Mouse (Mus musculus): ENCODE measurements at regions not wholly inside any gene's neighbourhood (a gene's known extent, or its start where the extent isn't known, plus 50 kb on each side); places are given as distances from the start of the nearest gene placed in this dataset.
"Not testable (repeated sequence)": the region's sequence is repeated elsewhere in the genome, so short reads cannot be mapped to it uniquely, and the experiment has no call there.

GRCm38 (mm10) chr16:63104383-63104782 lies 250.3 kb downstream of the Pros1 start:
- DNase-seq: no peak

DNA sequence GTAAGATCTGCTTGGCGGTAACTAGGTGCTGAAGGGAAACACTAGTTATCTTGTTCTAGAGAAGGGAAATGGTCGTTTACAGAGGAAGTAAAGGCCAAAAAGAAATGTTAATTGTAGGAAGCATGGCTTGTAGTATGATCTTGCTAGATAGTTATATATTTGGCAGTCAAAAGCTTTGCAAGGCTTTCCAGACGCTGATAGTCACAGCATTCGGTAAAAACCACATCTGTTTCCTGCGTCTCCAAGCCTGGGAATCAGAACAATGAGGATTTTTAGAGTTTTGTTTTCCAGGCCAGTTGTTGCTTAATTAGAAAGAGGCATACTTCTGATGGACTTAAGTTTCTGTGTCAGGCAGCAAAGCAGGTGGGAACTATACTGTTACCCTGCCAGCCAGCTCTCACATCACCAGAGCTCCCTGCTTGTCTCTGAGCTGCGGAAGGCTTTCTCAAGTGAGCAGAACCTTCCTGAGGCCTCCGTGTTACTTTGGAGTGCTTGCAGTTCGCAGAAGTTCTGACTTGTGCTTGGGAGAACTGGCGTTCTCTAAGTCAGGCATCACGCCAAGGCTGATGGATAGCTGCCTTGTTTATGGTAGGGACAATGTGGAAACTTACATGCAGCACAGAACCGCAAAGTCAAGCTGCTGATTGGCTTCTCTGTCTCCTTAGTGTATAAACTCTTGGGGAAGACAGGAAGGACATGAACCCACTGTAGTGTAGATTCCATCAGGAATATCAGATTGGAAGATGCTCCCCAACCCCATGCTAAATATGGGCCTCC lies 251.0 kb downstream of the Pros1 start:
- DNase-seq: peak; percentile 73

DNA sequence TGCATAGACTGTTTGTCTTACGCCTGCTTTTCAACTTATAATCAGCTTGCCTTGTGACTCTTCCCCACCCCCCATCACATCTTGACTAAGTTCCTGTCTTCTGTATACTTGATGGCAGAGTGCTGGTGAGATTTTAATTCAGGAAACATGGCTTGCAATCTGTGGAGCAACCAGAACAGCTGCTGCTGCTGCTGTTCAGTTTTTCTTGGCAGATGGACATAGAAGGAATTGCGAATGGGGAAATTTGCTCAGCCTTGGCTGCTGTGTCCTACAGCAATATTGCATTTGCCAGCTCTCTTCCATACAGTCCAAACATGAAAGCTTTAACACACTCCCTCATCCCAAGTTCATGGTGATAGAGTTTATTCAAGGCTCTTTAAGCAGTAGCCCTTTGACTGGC lies 262.3 kb downstream of the Pros1 start:
- DNase-seq: no peak

DNA sequence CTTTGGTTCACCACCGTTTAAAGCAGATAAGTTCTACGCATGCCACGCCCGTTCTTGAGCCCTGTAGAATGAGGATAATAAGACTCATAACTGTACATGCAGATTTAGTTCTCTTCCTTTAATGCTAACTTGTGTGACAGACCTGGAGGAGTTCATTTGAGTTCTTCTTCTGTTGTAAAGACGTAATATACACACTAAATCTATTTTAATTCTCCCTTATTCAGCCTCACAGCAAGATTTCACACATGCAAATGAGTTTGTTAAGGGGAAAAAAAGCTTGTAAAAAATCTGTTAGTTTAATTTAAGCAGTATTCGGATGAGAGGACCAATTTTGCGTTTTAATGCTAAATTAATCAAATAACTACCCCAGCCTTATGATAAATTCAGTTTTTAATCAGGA lies 264.6 kb downstream of the Pros1 start:
- DNase-seq: no peak

- DNase-seq: no peak
Measured at GRCm38 (mm10) chr16:63143851-63144250, 289.7 kb downstream of the Pros1 start.

DNA sequence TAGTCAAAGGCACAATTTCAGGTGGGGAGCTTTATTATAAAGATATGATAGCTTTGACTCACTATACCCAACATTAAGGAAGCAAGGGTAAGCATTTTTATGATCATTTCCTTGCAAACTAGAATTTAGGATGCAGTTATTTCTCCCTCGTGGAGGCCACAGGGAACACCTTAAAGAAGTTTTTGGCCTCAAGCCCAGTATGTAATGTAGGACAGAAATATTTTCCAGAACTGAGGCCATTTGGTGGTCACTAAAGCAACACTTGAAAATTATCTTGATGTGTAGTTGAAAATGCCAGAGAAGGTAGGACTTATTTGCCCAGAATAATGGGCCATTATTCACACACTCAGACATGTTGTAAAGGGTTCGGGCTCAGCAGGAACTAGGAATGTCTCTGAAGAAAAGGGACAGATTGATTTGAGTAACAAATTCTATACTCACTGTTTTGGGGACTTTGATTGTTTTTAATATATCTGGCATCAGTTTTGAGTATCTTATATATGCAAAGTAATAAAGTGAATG lies 301.3 kb downstream of the Pros1 start:
- DNase-seq: no peak

- DNase-seq: no peak
Measured at GRCm38 (mm10) chr16:63170101-63170500, 316.0 kb downstream of the Pros1 start.

- peak; percentile 14 for DNase-seq
Measured at GRCm38 (mm10) chr16:63179228-63179627, 325.1 kb downstream of the Pros1 start.

GRCm38 (mm10) chr16:63191181-63191580 lies 337.1 kb downstream of the Pros1 start:
- no peak for DNase-seq

DNA sequence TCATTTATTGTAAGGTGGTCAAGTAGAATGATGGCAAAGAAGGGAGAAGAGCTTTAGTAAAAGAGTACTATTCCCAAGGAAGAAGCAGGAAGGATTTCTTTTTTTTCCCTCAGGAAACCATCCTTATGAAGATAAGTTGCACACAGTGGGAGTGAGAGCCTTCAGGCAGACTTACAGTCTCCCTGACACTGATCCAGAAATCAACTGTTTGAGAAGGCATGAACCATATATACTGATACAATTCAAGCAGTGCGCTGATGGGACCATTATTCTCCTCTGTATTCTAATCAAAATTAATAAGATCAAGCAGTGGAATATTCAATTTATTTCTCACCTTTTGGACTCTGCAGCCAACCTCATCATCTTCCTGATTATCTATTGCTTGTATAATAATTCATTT lies 337.5 kb downstream of the Pros1 start:
- DNase-seq: no peak

GRCm38 (mm10) chr16:63194595-63194994 lies 340.5 kb downstream of the Pros1 start:
- no peak for DNase-seq

DNA sequence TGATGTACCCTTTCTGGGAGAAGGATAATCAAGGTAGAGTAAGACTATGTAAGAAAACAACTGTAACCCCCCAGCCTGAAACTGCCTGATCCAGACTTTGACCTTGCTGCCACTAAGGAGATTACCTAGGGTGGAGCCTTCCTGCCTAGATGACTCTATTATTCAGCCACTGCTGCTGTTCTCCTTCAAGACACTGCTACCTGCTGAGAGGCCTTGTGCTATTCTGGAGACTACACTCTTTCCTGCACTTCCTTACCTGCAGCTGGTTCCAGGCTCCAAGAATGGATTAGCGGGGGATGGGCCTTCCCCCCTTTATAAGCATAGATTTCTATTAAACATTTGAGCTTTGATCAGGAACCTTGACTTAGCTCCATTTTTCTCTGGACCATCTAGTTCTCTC lies 359.4 kb downstream of the Pros1 start:
- DNase-seq: not testable (repeated sequence)

DNA sequence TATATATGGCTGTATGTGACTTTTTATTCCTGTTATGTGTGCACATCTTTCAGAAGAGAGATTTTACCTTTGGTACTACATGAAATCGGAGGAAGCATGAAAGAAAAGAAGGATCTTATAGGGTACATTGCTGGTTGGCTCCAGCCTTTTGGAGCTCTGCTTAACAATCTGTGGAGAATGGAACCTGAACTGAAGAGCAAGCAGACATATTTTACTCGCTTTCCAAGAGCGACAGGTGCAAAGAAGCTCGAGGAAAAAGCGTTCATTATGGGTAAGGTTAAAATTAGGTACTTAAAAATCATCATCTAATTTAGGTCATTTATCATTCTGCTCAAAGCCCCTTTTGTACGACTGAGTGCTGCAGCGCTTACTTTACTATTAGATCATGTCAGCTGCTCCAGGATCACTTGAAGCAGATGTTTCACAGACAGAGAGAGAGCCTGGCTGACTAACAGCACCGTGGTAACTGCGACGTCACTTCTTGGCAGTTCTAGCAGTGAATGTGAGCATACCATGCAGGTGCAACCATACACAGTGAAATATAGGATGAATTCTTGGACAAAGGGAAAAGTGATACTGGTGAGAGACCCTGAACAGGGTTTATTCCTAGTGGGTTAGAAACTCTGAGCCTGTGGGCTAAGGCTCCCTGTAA lies 366.2 kb downstream of the Pros1 start:
- no peak for DNase-seq

GRCm38 (mm10) chr16:63224608-63225007 lies 370.5 kb downstream of the Pros1 start:
- no peak for DNase-seq

GRCm38 (mm10) chr16:63225097-63225496 lies 371.0 kb downstream of the Pros1 start:
- DNase-seq: no peak

DNA sequence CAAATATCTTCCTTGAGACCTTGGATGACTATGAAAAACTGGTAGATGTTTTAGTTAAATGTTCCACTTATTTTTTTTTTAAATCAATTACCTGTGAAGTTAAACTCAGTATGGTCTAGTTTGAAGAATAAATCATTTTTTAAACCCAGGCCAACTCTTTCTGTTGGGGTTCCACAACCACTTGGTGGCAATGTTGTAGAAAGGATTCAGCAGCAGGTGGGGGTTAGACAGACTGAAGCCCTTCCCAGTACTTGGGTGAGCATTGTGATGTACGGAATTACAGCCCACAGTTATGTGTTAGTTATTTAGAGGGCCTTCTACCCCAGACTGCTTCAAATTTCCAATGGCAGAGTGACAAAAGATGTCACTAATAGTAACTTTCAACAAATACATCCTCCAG lies 375.0 kb downstream of the Pros1 start:
- DNase-seq: no peak

- DNase-seq: no peak
Measured at GRCm38 (mm10) chr16:63229567-63229966, 375.5 kb downstream of the Pros1 start.

GRCm38 (mm10) chr16:63270173-63270572 lies 416.1 kb downstream of the Pros1 start:
- no peak for DNase-seq

DNA sequence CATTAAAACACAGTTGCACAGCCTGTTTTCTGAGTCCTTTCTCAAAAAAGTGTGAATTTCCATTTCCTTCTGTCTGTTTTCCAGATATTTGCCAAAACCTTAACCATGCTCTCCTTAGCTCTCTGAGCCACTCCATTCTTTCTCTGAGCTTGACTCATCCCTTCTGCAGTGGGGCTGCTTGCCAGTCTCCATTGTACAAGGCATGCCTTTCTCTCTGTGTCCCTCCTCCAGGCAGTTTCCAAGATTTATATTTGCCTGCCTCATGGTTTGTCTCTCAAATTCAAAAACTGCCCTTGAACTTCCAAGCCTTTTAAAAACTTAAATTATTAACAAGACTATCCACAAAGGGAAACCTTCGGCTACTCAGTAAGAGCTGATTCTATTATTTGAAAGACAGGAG lies 423.4 kb downstream of the Pros1 start:
- DNase-seq: no peak

GRCm38 (mm10) chr16:63278259-63278697 lies 424.2 kb downstream of the Pros1 start:
- DNase-seq: no peak

DNA sequence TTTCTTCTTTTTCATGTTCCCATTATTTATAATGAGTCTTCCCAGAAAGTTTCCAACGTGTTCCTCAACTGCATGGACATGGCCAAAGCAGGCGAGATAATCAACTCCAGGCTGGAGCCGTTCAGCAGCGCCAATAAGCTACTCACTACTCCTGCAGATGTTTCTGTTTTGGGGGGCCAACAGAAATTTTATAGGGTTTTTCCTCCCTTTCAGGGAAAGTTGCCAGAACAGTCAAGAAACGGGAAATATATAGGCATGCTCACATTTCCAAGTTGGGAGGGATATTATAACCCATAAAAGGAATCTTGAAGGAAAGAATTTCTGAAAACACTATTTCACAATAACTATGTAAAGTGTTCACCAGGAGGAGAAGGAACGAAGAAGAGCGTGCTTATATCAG lies 433.5 kb downstream of the Pros1 start:
- no peak for DNase-seq

- no peak for DNase-seq
Measured at GRCm38 (mm10) chr16:63311676-63312075, 457.6 kb downstream of the Pros1 start.

DNA sequence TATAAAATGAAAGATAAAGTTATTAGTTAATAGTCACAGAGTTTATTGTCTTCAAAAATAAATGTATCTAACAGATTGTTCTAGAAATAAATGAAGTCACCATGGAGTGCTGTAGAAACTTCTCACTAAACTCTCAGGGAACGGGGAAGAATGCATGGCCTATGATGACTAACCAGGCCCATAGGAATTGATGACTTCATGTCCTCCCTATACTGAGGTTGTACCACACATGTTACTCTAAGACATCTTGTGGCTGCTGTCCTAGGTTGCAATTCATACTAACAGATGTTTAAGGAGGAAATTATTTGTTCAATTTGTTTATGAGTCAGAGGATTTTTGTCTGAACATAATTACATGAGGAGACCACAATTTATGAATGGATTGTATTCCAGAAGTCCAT lies 459.4 kb downstream of the Pros1 start:
- no peak for DNase-seq

- DNase-seq: no peak
Measured at GRCm38 (mm10) chr16:63319602-63320001, 465.5 kb downstream of the Pros1 start.

Data from lung, postnatal 14 days (tissue).